Mouse (Mus musculus) gonadal fat pad, adult 2 months (tissue): ENCODE results near the gene Gas2l3. TPM values are rescaled to one million over a fixed set of nuclear protein-coding genes. Genes with fewer than 3 reads are reported as not detected.

Experiments
- DNase-seq: peaks from one replicate; pipeline ENCODE4 v3.0.0-alpha.2; 2012; ENCODE audit warnings: low read depth
- polyA plus RNA-seq: library from polyadenylated mRNA; depleted of rRNA; stranded (reverse); fragments of >200 nt; gene quantifications from 2 replicates; pipeline ENCODE4 v1.2.3, GENCODE M21; 2012

The Gas2l3 gene
- polyA plus RNA-seq, 1 experiment: 0.49 TPM

DNA sequence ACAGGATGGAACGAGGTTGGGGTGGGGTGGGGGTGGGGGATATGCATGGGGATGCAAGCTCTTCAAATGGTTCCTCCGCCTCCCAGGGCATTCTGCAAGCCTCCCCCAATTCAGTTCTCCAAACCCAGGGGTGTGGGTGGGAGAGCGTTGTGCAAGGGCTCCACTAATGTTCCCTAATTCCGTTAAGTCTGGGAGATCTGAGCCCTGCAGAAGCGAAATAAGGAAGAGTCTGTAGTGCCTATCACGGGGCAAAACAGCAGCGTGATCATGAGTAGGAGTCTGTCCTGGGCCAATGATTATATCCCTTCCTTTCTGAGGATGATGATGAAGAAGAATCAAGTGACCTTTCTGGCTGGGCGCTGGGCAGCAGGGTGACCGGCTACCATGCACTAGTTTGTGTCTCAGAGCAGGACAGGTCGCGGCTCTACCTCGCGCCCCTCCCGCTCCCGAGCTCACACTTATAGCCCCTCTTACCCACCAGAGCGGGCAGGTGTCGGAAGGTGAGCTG is 598 bp downstream of the Gas2l3 start:
- DNase-seq: no peak

DNA sequence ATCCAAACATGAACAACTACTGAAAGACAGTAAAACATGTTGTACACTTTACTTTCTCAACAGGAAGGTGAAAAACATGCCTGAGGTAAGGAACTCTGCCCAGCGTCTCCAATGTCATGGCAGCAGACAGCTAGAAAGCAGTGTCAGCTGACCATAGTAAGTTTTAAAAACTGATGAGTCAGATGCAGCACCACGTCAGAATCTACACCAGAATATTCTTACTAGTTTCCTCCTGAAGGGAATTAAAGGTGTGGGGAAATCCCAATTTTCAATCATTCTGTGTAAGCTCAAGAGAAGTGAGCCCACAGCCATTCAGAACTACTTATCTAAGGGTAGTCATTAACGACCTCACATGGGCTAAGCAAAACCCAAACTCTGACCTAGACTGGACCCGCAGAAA is 1.1 kb downstream of the Gas2l3 start:
- DNase-seq: no peak

DNA sequence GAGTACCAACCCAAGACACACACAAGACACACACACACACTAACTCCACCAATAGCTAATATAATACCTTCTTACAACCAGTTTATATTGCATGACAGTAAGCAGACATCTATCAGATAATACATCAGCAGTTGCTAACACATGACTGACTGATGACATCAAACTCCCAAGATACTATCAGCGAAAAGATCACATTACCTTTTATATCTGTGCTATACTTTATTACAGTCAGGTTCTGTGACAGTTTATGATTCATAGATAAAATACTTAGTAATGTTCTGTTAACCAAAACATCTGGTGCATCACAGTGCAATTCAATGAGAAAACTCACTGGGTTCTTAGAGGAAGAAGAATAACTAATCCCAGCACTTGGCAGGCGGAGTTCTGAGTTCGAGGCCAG is 1.8 kb downstream of the Gas2l3 start:
- DNase-seq: no peak

DNA sequence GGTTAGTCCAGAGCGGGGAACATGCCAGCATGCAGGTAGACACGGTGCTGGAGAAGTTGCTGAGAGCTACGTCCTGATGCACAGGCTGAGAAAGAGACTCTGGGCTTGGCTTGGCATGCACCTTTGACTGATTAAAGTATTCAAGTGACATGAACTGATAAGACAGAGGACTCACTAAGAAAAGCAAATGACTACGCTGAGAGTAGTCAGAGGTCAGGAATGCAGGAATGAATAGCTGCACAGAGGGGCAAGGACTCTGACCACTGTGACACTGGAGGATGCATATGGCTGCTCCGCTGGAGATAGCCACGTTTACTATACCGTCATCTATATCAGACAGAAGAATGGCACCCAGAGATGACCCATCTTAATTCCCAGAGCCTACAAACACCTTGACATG is 4.4 kb downstream of the Gas2l3 start:
- DNase-seq: no peak

DNA sequence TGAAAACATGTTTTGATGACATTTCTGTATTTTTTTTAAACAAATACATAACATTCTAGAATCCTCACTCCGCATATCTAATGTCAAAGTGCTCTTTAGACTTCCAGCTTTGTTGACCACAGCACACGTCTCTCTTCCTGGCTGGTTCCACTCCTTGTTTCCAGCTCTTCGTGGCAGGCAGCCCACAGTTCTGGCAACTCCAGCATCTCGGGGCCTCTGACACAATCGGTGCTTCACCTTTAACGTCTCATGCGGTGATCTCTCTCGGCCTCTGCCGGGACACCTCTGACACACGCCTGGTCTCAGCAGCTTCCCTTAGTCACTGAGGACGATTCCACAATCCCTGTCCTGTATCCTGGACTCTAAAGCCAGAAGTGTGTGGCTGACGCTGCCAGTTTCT is 5.8 kb downstream of the Gas2l3 start:
- no peak for DNase-seq

DNA sequence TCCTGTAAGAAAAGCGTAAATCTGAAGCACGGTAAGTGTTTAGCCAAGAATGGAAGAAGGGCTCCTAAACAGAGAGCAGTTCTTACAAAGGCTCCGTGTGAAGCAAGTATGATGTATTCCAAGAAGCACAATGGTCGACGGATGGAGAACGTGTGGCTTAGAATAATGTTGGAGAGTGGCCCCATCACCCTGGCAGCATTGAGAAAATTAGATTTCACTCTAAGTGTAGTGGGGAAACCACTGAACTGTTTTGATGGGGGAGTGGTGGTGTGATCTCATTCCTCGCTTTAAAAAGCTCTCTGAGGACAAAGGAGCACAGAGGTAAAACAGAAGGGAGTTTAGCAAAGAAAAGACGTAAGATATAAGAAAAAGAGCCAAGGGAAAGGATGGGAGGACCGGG is 6.3 kb downstream of the Gas2l3 start:
- no peak for DNase-seq

DNA sequence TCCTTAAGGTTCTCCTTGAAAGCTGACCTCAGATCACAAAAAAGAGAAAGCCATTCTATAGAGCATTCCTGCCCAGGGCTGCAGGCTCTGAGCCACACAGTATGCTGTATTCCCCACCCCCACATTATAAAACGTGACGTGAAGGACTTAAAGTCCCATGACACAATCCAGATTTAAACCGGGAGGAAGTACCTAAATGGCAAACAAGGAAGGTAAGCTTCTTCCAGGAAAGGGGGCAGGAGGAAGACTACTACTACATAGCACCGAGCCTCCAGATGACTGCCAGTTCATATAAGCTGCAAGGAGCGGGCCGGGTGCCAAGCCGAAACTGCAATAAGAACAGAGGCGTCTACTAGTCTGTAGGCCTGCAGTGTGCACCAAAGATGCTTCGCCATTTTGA is 7.8 kb downstream of the Gas2l3 start:
- no peak for DNase-seq

DNA sequence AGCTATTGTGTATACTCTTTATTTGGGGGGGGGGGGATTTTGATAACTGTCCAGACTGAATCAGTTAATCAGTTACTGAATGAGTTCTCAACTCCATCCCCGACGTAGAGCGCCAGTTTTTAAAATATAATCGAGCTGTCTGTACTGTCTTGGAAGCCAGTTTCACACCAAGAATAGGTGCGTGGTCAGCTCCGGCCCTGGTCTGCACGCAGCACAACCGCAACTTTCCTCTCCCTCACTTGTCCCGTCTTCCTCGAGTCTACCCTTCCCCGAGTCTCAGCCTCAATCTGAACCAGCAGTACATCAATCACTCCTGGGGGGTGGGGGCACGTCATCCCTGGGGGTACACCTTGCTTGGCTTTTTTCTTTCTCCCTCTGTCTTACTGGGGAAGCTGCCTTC is 8.4 kb downstream of the Gas2l3 start:
- no peak for DNase-seq

DNA sequence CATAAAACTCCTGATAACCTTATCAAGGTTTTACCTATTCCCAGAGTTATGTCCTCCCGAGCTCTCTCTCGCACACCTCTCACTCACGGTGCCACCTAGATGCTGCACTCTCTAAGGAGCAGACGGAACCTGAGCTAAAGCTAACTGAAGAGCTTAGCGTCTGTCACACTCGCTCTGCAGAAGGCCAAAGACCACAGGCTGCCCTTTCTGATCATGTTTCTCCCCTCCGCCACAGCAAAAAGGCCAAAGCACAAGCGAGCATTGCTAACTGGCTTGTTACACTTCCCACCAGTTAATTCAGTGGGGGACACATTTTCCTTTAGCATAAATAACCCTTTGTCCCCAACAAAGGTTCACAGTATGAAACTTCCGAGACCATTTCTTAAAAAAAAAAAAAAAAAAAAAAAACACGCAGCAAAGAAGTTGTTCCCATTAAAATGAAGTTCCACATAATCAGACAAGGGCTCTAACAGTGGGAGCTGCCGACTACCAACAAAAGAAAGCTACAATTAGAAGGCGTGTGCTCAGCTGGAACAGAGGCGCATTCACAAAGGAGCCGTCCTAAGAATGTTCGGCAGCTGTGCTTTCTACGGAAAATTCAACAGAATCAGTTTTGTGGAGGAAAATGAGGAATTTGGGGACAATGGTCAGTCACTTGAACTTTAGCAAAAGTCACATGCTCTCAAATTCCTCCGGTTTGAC is 9.1 kb downstream of the Gas2l3 start:
- no peak for DNase-seq

DNA sequence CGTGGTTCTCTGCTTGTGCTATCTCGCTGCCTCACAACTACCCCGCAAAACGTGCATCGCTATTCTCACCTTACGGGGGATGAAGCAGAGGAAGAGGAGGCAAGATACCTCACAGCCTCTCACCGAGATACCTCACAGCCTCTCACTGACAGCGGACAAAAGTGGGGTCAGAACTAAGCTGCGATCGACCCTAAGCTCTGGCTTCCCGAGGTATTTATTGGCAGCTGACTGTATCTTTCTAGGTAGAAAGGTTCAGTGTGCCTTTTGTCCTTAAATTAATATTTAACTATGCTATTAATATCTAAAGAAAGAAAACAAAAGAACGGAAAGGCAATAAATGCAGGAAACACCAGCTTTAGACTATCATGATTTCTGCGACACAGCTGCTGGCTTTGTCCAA is 11.0 kb downstream of the Gas2l3 start:
- no peak for DNase-seq

DNA sequence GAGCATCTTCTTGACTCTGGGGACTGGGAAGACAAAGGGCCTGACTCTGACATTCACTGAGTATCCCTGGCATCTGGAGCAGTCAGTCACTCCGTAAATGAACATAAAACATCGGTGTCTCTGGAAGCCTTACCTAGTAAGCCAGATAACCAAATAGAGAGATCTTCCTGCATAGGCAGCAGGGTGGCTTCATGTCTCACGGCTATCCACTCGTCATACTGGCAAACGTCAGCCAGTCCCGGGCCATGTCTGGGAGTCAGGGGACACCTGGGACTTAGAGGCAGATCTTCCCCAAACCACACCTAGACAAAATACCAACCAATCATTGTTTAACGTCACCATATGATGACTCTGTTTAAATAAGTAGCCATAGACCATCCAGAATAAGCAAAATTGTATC is 13.0 kb downstream of the Gas2l3 start:
- no peak for DNase-seq

DNA sequence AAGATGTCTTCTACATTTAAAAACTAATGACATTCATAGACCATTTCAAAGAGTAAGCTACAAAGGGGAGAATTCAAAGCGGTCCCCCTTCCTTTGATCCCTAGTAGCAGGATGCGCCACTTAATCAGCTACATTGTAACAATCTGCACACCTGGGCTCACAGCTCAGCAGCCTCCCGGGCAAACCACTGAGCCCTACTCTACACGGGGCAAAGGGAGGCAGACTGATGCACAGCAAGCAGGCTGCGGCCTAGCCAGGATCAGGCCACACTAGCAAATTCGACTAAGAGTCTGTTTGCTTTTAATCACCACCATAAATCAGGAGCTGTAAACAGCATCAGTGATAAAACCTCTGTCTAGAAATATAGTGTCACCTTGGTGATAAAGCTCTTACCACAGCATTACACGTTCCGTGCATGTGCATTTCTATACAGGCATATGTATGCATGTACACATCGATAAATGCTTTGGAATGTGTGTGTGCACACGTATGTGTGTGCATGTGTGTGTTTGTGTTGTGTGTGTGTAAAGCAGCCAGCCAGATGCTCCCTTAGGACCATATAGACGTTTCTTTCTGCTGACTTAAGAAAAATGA is 18.9 kb downstream of the Gas2l3 start:
- no peak for DNase-seq

DNA sequence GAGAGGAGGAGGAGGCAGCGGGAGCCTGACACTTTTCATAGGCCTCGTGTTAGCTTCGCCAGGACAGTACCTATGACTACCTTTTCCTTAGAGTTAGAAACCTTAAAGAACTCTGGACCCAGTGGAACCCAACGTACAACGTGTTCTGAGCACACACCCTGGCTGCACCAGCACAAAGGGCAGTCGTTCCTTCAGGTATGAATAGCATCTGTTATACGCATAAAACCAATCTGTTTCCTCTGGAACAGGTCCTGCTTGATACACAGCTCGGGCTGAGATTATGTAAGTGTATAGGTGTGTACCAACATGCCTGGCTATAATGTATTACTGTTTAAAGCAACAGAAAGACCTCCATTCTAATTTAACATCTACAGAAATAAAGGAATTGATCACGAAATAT is 19.6 kb downstream of the Gas2l3 start:
- no peak for DNase-seq

DNA sequence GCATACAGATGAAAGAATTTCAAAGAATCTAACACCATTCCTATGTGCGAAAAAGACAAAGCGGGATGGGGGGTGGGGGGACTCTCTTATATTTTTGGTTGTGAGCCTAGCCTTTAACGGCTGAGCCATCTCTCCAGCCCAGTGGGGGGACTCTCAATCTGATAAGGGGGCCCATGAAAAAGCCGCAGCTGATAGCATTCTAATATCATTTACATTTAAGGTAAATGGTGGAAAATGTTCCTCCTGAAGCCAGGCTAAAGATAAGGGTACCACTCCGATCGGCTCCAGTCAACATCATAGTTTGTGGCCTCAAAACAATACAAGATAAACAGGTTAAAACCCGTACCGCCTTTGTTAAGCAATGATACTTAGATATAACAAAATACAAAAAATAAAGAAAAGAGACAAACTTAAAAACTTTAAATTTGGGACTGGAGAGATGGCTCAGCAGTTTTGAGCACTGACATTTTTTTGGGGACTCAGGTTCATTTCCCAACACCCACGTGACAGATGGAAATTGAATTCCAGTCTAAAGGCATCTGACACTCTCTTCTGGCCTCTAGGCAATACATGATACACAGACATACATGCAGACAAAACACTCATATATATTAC is 20.5 kb downstream of the Gas2l3 start:
- no peak for DNase-seq

DNA sequence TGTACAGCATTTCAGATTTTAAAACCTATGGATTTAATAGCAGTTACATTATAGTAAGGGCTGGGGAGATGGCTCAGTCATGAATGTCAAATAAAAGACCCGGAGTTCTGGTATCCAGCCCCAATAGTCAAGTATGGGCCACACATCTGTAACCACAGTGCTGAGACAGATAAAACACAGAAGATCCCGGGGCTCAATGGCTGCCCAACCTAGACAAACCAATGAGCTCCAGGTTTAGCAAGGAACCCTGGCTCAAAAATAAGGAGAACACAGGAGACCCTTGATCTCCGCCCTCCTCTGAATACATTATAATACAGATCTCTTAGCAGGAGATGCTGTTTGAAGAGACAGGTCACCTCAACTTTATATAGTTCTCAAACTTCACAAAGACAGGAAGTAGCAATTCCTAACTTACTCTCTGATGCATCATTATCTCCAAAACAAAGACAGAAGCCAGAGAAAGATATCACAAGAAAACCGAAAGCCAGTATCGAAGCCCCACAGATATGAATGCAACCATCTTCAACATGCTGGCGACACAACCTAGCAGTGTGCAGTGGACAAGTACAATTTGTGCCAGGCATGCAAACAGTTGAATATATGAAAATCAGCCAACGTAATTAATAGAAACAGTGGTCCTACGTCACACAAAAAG is 21.1 kb downstream of the Gas2l3 start:
- no peak for DNase-seq

DNA sequence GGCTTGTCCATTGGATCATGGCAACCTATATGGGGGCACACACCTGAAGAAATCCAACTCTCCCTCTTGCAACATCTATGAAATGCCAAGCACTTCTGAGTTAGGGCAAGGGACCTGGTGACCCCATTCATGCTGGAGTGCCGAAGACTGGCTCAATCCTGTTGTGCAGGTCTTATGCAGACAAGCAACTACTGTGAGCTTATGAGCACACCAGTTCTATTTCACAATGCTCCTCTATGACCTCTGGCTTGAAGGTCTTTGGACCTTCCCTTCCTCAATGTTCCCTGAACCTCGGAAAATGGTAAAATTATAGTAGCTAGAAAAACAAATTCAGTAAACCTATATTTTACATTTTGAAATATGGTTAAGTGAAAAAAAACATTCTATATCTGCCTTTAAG is 25.8 kb downstream of the Gas2l3 start:
- DNase-seq: no peak

DNA sequence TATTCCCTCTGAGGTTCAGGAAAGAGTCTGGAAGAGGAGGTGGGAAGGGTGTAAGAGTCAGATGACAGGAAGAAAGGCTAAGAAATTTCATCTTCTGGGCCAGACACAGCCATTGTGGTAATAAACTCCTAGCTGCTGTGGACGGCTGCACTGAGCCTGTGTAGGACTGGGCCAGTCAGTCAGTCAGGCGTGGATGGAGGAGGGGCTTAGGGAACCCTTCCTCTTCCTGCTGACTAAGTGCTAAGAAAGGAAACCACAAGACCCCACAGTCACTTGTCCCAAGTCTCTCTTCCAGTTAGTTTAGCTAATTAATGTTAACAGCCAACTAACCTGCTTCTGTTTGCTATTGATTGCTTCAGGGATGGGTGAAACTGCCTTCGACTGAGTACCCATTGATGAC is 28.3 kb downstream of the Gas2l3 start:
- no peak for DNase-seq

DNA sequence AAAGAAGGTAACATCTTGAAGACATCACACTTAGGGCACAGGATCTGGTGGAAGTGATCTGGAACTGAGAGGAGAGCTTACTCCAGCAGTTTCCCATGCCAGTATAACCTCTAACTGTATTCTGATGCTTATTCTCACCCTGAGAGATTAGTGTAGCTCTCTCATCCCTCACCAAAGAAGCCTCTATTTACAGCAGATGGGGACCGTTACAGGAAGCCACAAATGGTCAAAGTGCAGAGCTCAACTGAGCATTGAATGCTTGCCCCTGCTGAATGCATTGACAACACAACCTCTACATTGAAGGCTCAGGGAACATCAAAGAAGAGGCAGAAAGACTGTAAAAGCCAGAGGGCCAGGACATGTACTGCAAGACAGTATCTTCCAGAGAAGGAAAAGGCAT is 36.2 kb downstream of the Gas2l3 start:
- no peak for DNase-seq

DNA sequence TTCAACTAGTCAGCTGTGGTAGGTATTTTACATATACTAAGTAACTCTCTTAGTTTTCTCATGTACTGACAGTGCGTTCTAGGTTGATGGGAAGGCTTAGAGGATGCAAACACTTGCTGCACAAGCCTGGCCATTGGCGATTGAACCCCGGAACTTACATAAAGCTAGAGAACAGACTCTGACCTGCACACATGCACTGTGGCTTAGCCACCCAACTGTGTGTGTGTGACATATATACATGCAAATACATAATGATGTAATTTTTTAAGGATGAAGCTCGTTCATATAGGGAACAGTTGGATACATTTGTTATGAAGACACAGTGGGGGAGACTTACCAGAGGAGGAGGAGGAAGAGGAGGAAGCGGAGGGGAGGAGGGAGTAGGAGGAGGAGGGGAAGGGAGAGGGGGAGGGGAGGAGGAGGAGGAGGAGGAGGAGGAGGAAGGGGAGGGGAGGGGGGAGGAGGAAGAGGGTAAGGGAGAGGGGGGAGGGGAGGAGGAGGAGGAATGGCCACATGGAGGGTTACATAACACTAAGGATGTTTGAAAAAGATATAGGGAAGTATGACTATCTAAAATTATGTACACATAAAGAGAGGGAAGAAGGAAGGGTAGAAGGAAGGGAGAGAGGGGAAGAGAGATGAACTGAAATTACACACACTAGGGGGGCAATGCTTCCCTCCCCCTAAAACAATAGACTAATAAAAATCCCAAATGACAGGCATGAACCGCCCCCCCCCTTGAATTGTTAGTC is 36.9 kb downstream of the Gas2l3 start:
- DNase-seq: no peak

DNA sequence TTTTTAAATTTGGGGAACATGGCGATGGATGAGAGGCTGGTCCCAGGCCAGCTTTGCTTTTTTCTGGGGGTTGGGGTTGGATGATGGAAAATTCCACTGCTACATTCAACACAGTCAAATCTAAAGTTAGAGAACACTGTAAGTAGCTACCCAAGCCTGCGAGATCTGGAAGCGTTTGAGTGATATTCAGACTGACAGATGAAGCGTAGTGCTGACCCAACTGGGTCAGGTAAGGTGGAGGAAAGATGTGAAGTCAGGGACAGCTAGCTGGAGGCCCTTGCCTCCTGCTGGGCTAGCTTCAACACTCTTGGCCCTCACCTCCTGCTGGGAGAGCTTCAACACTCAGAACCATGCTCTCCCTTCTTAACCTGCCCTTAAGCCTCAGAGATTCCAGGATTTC is 38.8 kb downstream of the Gas2l3 start:
- DNase-seq: no peak

DNA sequence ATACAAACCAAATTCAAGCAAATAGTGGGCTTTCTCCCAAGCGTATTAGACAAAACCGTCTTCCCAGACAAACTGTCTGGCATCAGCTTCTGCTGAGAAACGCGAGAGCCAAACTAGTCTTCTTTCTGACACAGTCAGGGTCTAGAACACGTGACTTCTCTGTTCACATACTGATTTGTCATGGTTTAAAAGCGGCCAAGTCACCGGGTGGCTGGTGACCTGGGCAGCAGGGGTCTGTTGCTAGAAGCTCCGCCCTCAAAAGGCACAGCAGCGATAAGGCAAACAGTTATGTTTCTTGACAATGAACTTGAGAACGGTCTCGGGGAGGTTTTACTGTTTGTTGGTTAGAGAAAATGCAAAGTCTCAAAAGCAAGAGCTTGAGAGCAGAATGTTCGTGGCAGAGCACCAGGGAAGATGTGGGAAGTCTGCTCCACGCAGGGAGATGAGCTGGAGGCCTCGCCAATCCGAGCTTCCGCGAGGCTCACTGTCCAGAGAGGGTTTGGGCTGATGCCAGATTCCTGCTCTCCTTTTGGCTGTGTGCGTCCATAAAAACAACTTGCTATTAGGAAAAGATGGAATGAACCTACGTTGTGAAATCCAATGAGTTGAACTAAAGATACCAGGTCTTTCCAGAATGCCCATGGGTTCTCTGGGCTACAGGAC is 43.0 kb downstream of the Gas2l3 start:
- DNase-seq: no peak

DNA sequence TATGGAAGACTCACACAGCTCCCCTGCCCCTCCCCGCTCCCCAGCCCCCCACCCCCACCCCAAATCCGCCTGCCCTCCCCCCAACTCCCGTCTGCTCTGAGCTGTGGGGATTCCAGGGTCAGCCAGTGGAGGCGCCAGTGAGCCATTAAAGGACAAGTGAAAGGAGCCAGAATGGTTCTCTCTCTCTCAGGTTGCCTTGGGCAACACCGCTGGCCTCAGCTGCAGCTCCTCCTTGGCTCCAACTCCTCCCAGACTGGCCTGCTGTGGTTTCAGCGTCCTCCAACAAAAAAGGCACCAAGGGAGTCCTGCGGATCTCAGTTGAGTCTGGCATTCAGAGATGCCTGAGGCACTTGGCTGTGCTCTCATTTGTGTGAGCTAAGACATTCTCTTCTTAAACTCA is 47.9 kb downstream of the Gas2l3 start:
- DNase-seq: no peak
